14 mouse cellular contexts compared by ENCODE assay signal in genomic region chr4:154022844-154023243, GRCm38 (mm10). TPM values are rescaled to one million over a fixed set of nuclear protein-coding genes. Genes with fewer than 3 reads are reported as not detected.
DNase-seq lines count a peak whose midpoint lies in the region; ATAC-seq and TF ChIP-seq lines count a peak whose summit lies in the region.
"Had no signal": no experiment of that assay in that cellular context is flagged by ENCODE, and none has a peak within 500 bp of the region (broad histone marks: within the 10 kb centered on the region; RNA-seq: fewer than 3 reads in every experiment).

No protein-coding gene starts in this region.

- peaks cover 4% of the 10 kb centered on the region; the same call in 1 of the 2 replicates for H3K27me3 ChIP-seq in embryonic facial prominence, embryonic 14.5 days (replicated peaks; ENCODE audit: control insufficient read depth, insufficient read depth, low read length)
- H3K27me3 ChIP-seq in embryonic facial prominence, embryonic 10.5 days (replicated peaks; ENCODE audit: low read depth, poor library complexity, severe bottlenecking), result peaks cover 47% of the 10 kb centered on the region
- H3K27me3 ChIP-seq in hindbrain, embryonic 14.5 days (ENCODE audit: control insufficient read depth, insufficient read depth, low read length), result peaks cover 15% of the 10 kb centered on the region; the same call in 1 of the 2 replicates
- H3K27me3 ChIP-seq in hindbrain, embryonic 13.5 days, result peaks cover 39% of the 10 kb centered on the region
- peaks cover 2% of the 10 kb centered on the region; the same call in 1 of the 2 replicates for H3K27me3 ChIP-seq in lung, embryonic 16.5 days (ENCODE audit: control insufficient read depth, insufficient read depth, low read depth, low read length)
- H3K27me3 ChIP-seq in myocyte (ENCODE audit: control insufficient read depth, insufficient read depth, insufficient read length), result peaks cover 13% of the 10 kb centered on the region

- no peak overlapping the region for H3ac ChIP-seq in myocyte (ENCODE audit: control insufficient read depth, insufficient read length)

- WGBS in embryonic facial prominence, embryonic 14.5 days, result 28% methylated on average over 4 of the region's 4 CpGs
- WGBS in embryonic facial prominence, embryonic 10.5 days, result 36% methylated on average over 4 of the region's 4 CpGs
- 27% methylated on average over 4 of the region's 4 CpGs for WGBS in hindbrain, embryonic 14.5 days
- 33% methylated on average over 4 of the region's 4 CpGs for WGBS in hindbrain, embryonic 13.5 days
- 28% methylated on average over 4 of the region's 4 CpGs for WGBS in lung, embryonic 16.5 days

- no peak for DNase-seq in embryonic facial prominence, embryonic 14.5 days (ENCODE audit: low spot score)
- DNase-seq in embryonic facial prominence, embryonic 10.5 days (ENCODE audit: low spot score), result no peak
- no peak for DNase-seq in hindbrain, embryonic 14.5 days (ENCODE audit: low spot score)
- no peak for DNase-seq in lung, postnatal 4 days
- DNase-seq in urinary bladder, postnatal 4 days (ENCODE audit: low spot score in 2 of 2), result no peak
- DNase-seq: adrenal gland, adult 8-10 months; cerebellum, adult 9-10 months; thymus, postnatal 36 days had no signal

- H3K4me1 ChIP-seq in embryonic facial prominence, embryonic 14.5 days (ENCODE audit: control insufficient read depth, insufficient read depth, low read length), result no peaks in the 10 kb centered on the region
- peaks cover 38% of the 10 kb centered on the region for H3K4me1 ChIP-seq in embryonic facial prominence, embryonic 10.5 days
- H3K4me1 ChIP-seq in hindbrain, embryonic 14.5 days (replicated peaks; ENCODE audit: control insufficient read depth, insufficient read depth, low read length), result peaks cover 8% of the 10 kb centered on the region; the same call in 1 of the 2 replicates
- peaks cover 37% of the 10 kb centered on the region for H3K4me1 ChIP-seq in hindbrain, embryonic 13.5 days (replicated peaks)
- H3K4me1 ChIP-seq in lung, embryonic 16.5 days (replicated peaks; ENCODE audit: control insufficient read depth, insufficient read depth, low read length), result peaks cover 12% of the 10 kb centered on the region

- ATAC-seq in embryonic facial prominence, embryonic 14.5 days (ENCODE audit: low read depth), result 0 out of 2 replicates have a peak, but pooled peaks have one; percentile 5
- peak; percentile 19; the same call in 1 of the 2 replicates for ATAC-seq in hindbrain, embryonic 14.5 days (ENCODE audit: low FRiP score)
- no peak for ATAC-seq in hindbrain, embryonic 13.5 days (ENCODE audit: low FRiP score)
- ATAC-seq in lung, embryonic 16.5 days (ENCODE audit: low read depth), result no peak

- H3K27ac ChIP-seq in embryonic facial prominence, embryonic 14.5 days (replicated peaks; ENCODE audit: low read depth, low read length), result no peak overlapping the region
- H3K27ac ChIP-seq in embryonic facial prominence, embryonic 10.5 days (replicated peaks), result no peak overlapping the region
- no peak overlapping the region for H3K27ac ChIP-seq in hindbrain, embryonic 14.5 days
- no peak overlapping the region for H3K27ac ChIP-seq in hindbrain, embryonic 13.5 days
- H3K27ac ChIP-seq in lung, embryonic 16.5 days (ENCODE audit: low read length), result no peak overlapping the region
- H3K27ac ChIP-seq: limb, embryonic 13.5 days had no signal

- no peak overlapping the region for H3K9ac ChIP-seq in embryonic facial prominence, embryonic 14.5 days (ENCODE audit: low read depth, low read length)
- no peak overlapping the region for H3K9ac ChIP-seq in hindbrain, embryonic 14.5 days
- H3K9ac ChIP-seq in hindbrain, embryonic 13.5 days, result no peak overlapping the region
- peak overlapping the region; percentile 26; the same call in 1 of the 2 replicates for H3K9ac ChIP-seq in lung, embryonic 16.5 days (ENCODE audit: low read length)
- H3K9ac ChIP-seq: embryonic facial prominence, embryonic 13.5 days; limb, embryonic 13.5 days had no signal

- H3K9me3 ChIP-seq in embryonic facial prominence, embryonic 14.5 days (ENCODE audit: control insufficient read depth, low read length), result no peaks in the 10 kb centered on the region
- H3K9me3 ChIP-seq in embryonic facial prominence, embryonic 10.5 days, result no peaks in the 10 kb centered on the region
- H3K9me3 ChIP-seq in hindbrain, embryonic 14.5 days (ENCODE audit: control insufficient read depth, low read length), result no peaks in the 10 kb centered on the region
- no peaks in the 10 kb centered on the region for H3K9me3 ChIP-seq in hindbrain, embryonic 13.5 days
- H3K9me3 ChIP-seq in lung, embryonic 16.5 days (ENCODE audit: control insufficient read depth, low read length), result no peaks in the 10 kb centered on the region
- H3K9me3 ChIP-seq: embryonic facial prominence, embryonic 13.5 days; limb, embryonic 13.5 days had no signal

- no peak overlapping the region for H3K4me2 ChIP-seq in embryonic facial prominence, embryonic 14.5 days (ENCODE audit: low read depth, low read length)
- H3K4me2 ChIP-seq in hindbrain, embryonic 14.5 days (replicated peaks), result no peak overlapping the region
- no peak overlapping the region for H3K4me2 ChIP-seq in hindbrain, embryonic 13.5 days
- no peak overlapping the region for H3K4me2 ChIP-seq in lung, embryonic 16.5 days (ENCODE audit: low read depth, low read length)
- no peak overlapping the region for H3K4me2 ChIP-seq in myocyte (ENCODE audit: low read depth)
- H3K4me2 ChIP-seq: embryonic facial prominence, embryonic 13.5 days; limb, embryonic 13.5 days had no signal

- H3K36me3 ChIP-seq in embryonic facial prominence, embryonic 14.5 days (ENCODE audit: control insufficient read depth, insufficient read depth, low read length), result peaks cover 44% of the 10 kb centered on the region
- peaks cover 51% of the 10 kb centered on the region for H3K36me3 ChIP-seq in embryonic facial prominence, embryonic 10.5 days (replicated peaks)
- H3K36me3 ChIP-seq in hindbrain, embryonic 14.5 days (replicated peaks; ENCODE audit: control insufficient read depth, insufficient read depth), result peaks cover 46% of the 10 kb centered on the region
- peaks cover 46% of the 10 kb centered on the region for H3K36me3 ChIP-seq in hindbrain, embryonic 13.5 days
- peaks cover 34% of the 10 kb centered on the region for H3K36me3 ChIP-seq in lung, embryonic 16.5 days (ENCODE audit: control insufficient read depth, insufficient read depth, low read length)
- peaks cover 14% of the 10 kb centered on the region for H3K36me3 ChIP-seq in myocyte (ENCODE audit: control insufficient read depth, insufficient read depth)

- no peaks in the 10 kb centered on the region for H3K79me2 ChIP-seq in myocyte (ENCODE audit: control insufficient read depth, insufficient read depth)

- TF ChIP-seq POLR2A in myocyte (IDR thresholded peaks at IDR 0.05; ENCODE audit: insufficient read length, low read depth), result no peak

- H3K4me3 ChIP-seq in embryonic facial prominence, embryonic 14.5 days (ENCODE audit: low read depth, low read length), result no peak overlapping the region
- no peak overlapping the region for H3K4me3 ChIP-seq in embryonic facial prominence, embryonic 10.5 days
- H3K4me3 ChIP-seq in hindbrain, embryonic 14.5 days (replicated peaks; ENCODE audit: low read length), result no peak overlapping the region
- no peak overlapping the region for H3K4me3 ChIP-seq in hindbrain, embryonic 13.5 days
- H3K4me3 ChIP-seq in lung, embryonic 16.5 days (ENCODE audit: low read length), result no peak overlapping the region
- no peak overlapping the region for H3K4me3 ChIP-seq in myocyte
- H3K4me3 ChIP-seq: embryonic facial prominence, embryonic 13.5 days; limb, embryonic 13.5 days had no signal

RNA-seq across cellular contexts. Expression of gene Smim1, which starts 3.2 kb away (rescaled TPM):
- polyA plus RNA-seq in embryonic facial prominence, embryonic 14.5 days (2014; fragmentation: Nextera tagmentation; extraction: Ambion mirVana), result 34.3 TPM in 2 replicates
- 19.3 and 24.5 TPM in 2 replicates for polyA plus RNA-seq in embryonic facial prominence, embryonic 10.5 days (2016; fragmentation: Nextera tagmentation; extraction: Ambion mirVana)
- 12.1 and 16.6 TPM in 2 replicates for polyA plus RNA-seq in hindbrain, embryonic 14.5 days (2014; fragmentation: Nextera tagmentation; extraction: Ambion mirVana)
- polyA plus RNA-seq in hindbrain, embryonic 13.5 days (2015; fragmentation: Nextera tagmentation; extraction: Ambion mirVana), result 7.3 and 8.1 TPM in 2 replicates
- 42.5 and 44.7 TPM in 2 replicates for polyA plus RNA-seq in lung, embryonic 16.5 days (2015; fragmentation: Nextera tagmentation; extraction: Ambion mirVana)
- 9.5 TPM for polyA plus RNA-seq in myocyte (2012; fragmentation: generic; extraction: Trizol)

RNA-seq across cellular contexts. Expression of gene Lrrc47, which starts 11.3 kb away (rescaled TPM):
- polyA plus RNA-seq in embryonic facial prominence, embryonic 14.5 days (2014; fragmentation: Nextera tagmentation; extraction: Ambion mirVana), result 11.6 and 11.9 TPM in 2 replicates
- polyA plus RNA-seq in embryonic facial prominence, embryonic 10.5 days (2016; fragmentation: Nextera tagmentation; extraction: Ambion mirVana), result 24.9 and 27.3 TPM in 2 replicates
- polyA plus RNA-seq in hindbrain, embryonic 14.5 days (2014; fragmentation: Nextera tagmentation; extraction: Ambion mirVana), result 9.9 and 12.3 TPM in 2 replicates
- 20.3 and 24.4 TPM in 2 replicates for polyA plus RNA-seq in hindbrain, embryonic 13.5 days (2015; fragmentation: Nextera tagmentation; extraction: Ambion mirVana)
- polyA plus RNA-seq in lung, embryonic 16.5 days (2015; fragmentation: Nextera tagmentation; extraction: Ambion mirVana), result 12.2 and 12.8 TPM in 2 replicates
- 42.5 TPM for polyA plus RNA-seq in myocyte (2012; fragmentation: generic; extraction: Trizol)

RNA-seq across cellular contexts. Expression of gene Ccdc27, which starts 19.6 kb away (rescaled TPM):
- 0.09 TPM in 1 of 2 replicates, not detected in the other for polyA plus RNA-seq in embryonic facial prominence, embryonic 14.5 days (2014; fragmentation: Nextera tagmentation; extraction: Ambion mirVana)
- not detected in 2 replicates for polyA plus RNA-seq in embryonic facial prominence, embryonic 10.5 days (2016; fragmentation: Nextera tagmentation; extraction: Ambion mirVana)
- polyA plus RNA-seq in hindbrain, embryonic 14.5 days (2014; fragmentation: Nextera tagmentation; extraction: Ambion mirVana), result not detected in 2 replicates
- not detected in 2 replicates for polyA plus RNA-seq in hindbrain, embryonic 13.5 days (2015; fragmentation: Nextera tagmentation; extraction: Ambion mirVana)
- polyA plus RNA-seq in lung, embryonic 16.5 days (2015; fragmentation: Nextera tagmentation; extraction: Ambion mirVana), result not detected in 2 replicates
- not detected for polyA plus RNA-seq in myocyte (2012; fragmentation: generic; extraction: Trizol)
- polyA plus RNA-seq: embryonic facial prominence, embryonic 13.5 days; limb, embryonic 13.5 days; small intestine, adult 2 months had no signal

RNA-seq across cellular contexts. Expression of gene Cep104, which starts 47.9 kb away (rescaled TPM):
- 14.2 and 15.2 TPM in 2 replicates for polyA plus RNA-seq in embryonic facial prominence, embryonic 14.5 days (2014; fragmentation: Nextera tagmentation; extraction: Ambion mirVana)
- 20.5 and 23.5 TPM in 2 replicates for polyA plus RNA-seq in embryonic facial prominence, embryonic 10.5 days (2016; fragmentation: Nextera tagmentation; extraction: Ambion mirVana)
- 15.3 and 16.4 TPM in 2 replicates for polyA plus RNA-seq in hindbrain, embryonic 14.5 days (2014; fragmentation: Nextera tagmentation; extraction: Ambion mirVana)
- 16.1 and 19.9 TPM in 2 replicates for polyA plus RNA-seq in hindbrain, embryonic 13.5 days (2015; fragmentation: Nextera tagmentation; extraction: Ambion mirVana)
- polyA plus RNA-seq in lung, embryonic 16.5 days (2015; fragmentation: Nextera tagmentation; extraction: Ambion mirVana), result 16.1 and 17.3 TPM in 2 replicates
- 21.7 TPM for polyA plus RNA-seq in myocyte (2012; fragmentation: generic; extraction: Trizol)

RNA-seq across cellular contexts. Expression of gene Dffb, which starts 47.9 kb away (rescaled TPM):
- 7.3 and 10.1 TPM in 2 replicates for polyA plus RNA-seq in embryonic facial prominence, embryonic 14.5 days (2014; fragmentation: Nextera tagmentation; extraction: Ambion mirVana)
- 12.1 and 13.8 TPM in 2 replicates for polyA plus RNA-seq in embryonic facial prominence, embryonic 10.5 days (2016; fragmentation: Nextera tagmentation; extraction: Ambion mirVana)
- 8.0 and 10.0 TPM in 2 replicates for polyA plus RNA-seq in hindbrain, embryonic 14.5 days (2014; fragmentation: Nextera tagmentation; extraction: Ambion mirVana)
- polyA plus RNA-seq in hindbrain, embryonic 13.5 days (2015; fragmentation: Nextera tagmentation; extraction: Ambion mirVana), result 10.1 and 12.5 TPM in 2 replicates
- polyA plus RNA-seq in lung, embryonic 16.5 days (2015; fragmentation: Nextera tagmentation; extraction: Ambion mirVana), result 12.4 and 13.6 TPM in 2 replicates
- 2.5 TPM for polyA plus RNA-seq in myocyte (2012; fragmentation: generic; extraction: Trizol)

Comparison
In these comparisons a context has a peak if more than half of its experiments do, and no peak if none do; other contexts are left out.
1. ATAC-seq: peak in embryonic facial prominence, embryonic 14.5 days (single experiment) and hindbrain, embryonic 14.5 days (single experiment); none in hindbrain, embryonic 13.5 days (single experiment) and lung, embryonic 16.5 days (single experiment).